Mouse (Mus musculus) forebrain, postnatal 0 days (tissue): ENCODE data around the gene Dbt. TPM values are rescaled to one million over a fixed set of nuclear protein-coding genes. Genes with fewer than 3 reads are reported as not detected.
"Not testable (repeated sequence)": the region's sequence is repeated elsewhere in the genome, so short reads cannot be mapped to it uniquely, and the experiment has no call there.

Experiments used
- ATAC-seq: fragments of 200-750 bp; cut with Nextera tagmentation; 2 replicates; pipeline ENCODE4 v1.8.0; 2017; ENCODE audit warnings: mild to moderate bottlenecking, moderate library complexity
- DNase-seq: peaks from one replicate; pipeline ENCODE4 v3.0.0-alpha.2; 2015
- H3K27ac ChIP-seq: fragments of 300-500 bp; sonication (generic); 2 replicates; pipeline ENCODE4 v1.5.1; 2014; ENCODE audit warnings: low read depth, mild to moderate bottlenecking, antibody characterized with exemption, low read length, moderate library complexity, mixed read lengths
- H3K27me3 ChIP-seq: fragments of 300-500 bp; sonication (generic); 2 replicates; pipeline ENCODE4 v1.6.1; 2014; ENCODE audit warnings: mild to moderate bottlenecking, low read length, mixed read lengths; ENCODE audit not compliant: insufficient read depth
- H3K36me3 ChIP-seq: fragments of 300-500 bp; sonication (generic); 2 replicates; pipeline ENCODE4 v1.6.1; 2014; ENCODE audit warnings: mild to moderate bottlenecking, moderate library complexity; ENCODE audit not compliant: insufficient read depth
- H3K4me1 ChIP-seq: fragments of 300-500 bp; sonication (generic); 2 replicates; pipeline ENCODE4 v1.6.1; 2014; ENCODE audit warnings: antibody characterized with exemption; ENCODE audit not compliant: insufficient read depth
- H3K4me2 ChIP-seq: fragments of 300-500 bp; sonication (generic); 2 replicates; pipeline ENCODE4 v1.6.1; 2014; ENCODE audit warnings: low read depth, mild to moderate bottlenecking, moderate library complexity
- H3K4me3 ChIP-seq: fragments of 300-500 bp; sonication (generic); 2 replicates; pipeline ENCODE4 v1.5.1; 2014; ENCODE audit warnings: low read depth, low read length, mixed read lengths
- H3K9ac ChIP-seq: fragments of 300-500 bp; sonication (generic); 2 replicates; pipeline ENCODE4 v1.6.1; 2014; ENCODE audit warnings: mild to moderate bottlenecking
- H3K9me3 ChIP-seq: fragments of 300-500 bp; sonication (generic); 2 replicates; pipeline ENCODE4 v1.6.1; 2016; ENCODE audit warnings: low read length
- CTCF ChIP-seq: sonication (generic); IDR thresholded peaks from 2 replicates; pipeline ENCODE4 v1.5.1; 2016; ENCODE audit warnings: antibody characterized with exemption, control low read depth, low read depth
- WGBS: fragments of 180-500 bp; shearing (Covaris S2); extraction: QIAGEN DNeasy Blood & Tissue Kit; methylation state at CpG from one replicate; pipeline ENCODE4 v1.1.7; 2014; 5-methylcytosine and 5-hydroxymethylcytosine counted together
- polyA plus RNA-seq: library from polyadenylated mRNA; unstranded; fragments of >200 nt; fragmentation: Nextera tagmentation; extraction: Ambion mirVana; gene quantifications from 2 replicates; pipeline ENCODE4 v1.2.1, GENCODE M21; 2015
- total RNA-seq: library from RNA; depleted of rRNA; stranded (reverse); fragments of >200 nt; gene quantifications from 2 replicates; pipeline ENCODE4 v1.2.3, GENCODE M21; 2014

Gene Dbt
- total and polyA plus RNA-seq, 2 experiments from 2014 or later = 13.3 to 21.1 TPM

GRCm38 (mm10) chr3:116537200-116537573 is 24.3 kb downstream of the Dbt start:
- H3K27me3 ChIP-seq = no peaks in the 10 kb centered on the region
- no peak overlapping the region for H3K9ac ChIP-seq
- H3K36me3 ChIP-seq = peaks cover 45% of the 10 kb centered on the region
- H3K4me2 ChIP-seq = no peak overlapping the region
- no peaks in the 10 kb centered on the region for H3K9me3 ChIP-seq
- no peaks in the 10 kb centered on the region for H3K4me1 ChIP-seq
- H3K27ac ChIP-seq = no peak overlapping the region
- DNase-seq = no peak
- H3K4me3 ChIP-seq = no peak overlapping the region
- WGBS = 59% methylated on average over 6 of the region's 6 CpGs
- TF ChIP-seq CTCF = no peak
- no peak for ATAC-seq

GRCm38 (mm10) chr3:116542070-116542469 is 29.2 kb downstream of the Dbt start:
- H3K36me3 ChIP-seq = peaks cover 47% of the 10 kb centered on the region
- no peak for TF ChIP-seq CTCF

GRCm38 (mm10) chr3:116542532-116542931 is 29.7 kb downstream of the Dbt start:
- no peak for ATAC-seq
- TF ChIP-seq CTCF = no peak
- no peak for DNase-seq
- 85% methylated on average over 3 of the region's 3 CpGs for WGBS
- Histone ChIP-seq H3K9ac (no peak overlapping the region), H3K4me2 (no peak overlapping the region), H3K4me1 (no peaks in the 10 kb centered on the region), H3K27ac (no peak overlapping the region), H3K27me3 (no peaks in the 10 kb centered on the region), H3K9me3 (no peaks in the 10 kb centered on the region), H3K4me3 (no peak overlapping the region), H3K36me3 (peaks cover 49% of the 10 kb centered on the region)

More at GRCm38 (mm10) chr3:116542070-116542469, 29.2 kb downstream of the Dbt start:
- ATAC-seq (no peak), DNase-seq (no peak)
- no peak overlapping the region for H3K4me3 ChIP-seq
- no peaks in the 10 kb centered on the region for H3K4me1 ChIP-seq
- 87% methylated on average over 2 of the region's 2 CpGs for WGBS
- H3K9ac ChIP-seq = no peak overlapping the region
- H3K4me2 ChIP-seq = no peak overlapping the region
- no peaks in the 10 kb centered on the region for H3K27me3 ChIP-seq
- H3K27ac ChIP-seq = no peak overlapping the region
- no peaks in the 10 kb centered on the region for H3K9me3 ChIP-seq

GRCm38 (mm10) chr3:116547430-116547829 is 34.6 kb downstream of the Dbt start:
- Histone ChIP-seq H3K9me3 (no peaks in the 10 kb centered on the region), H3K27me3 (no peaks in the 10 kb centered on the region), H3K4me3 (no peak overlapping the region), H3K4me2 (no peak overlapping the region), H3K27ac (no peak overlapping the region), H3K9ac (no peak overlapping the region), H3K4me1 (no peaks in the 10 kb centered on the region), H3K36me3 (peaks cover 42% of the 10 kb centered on the region)
- no peak for TF ChIP-seq CTCF
- no peak for DNase-seq
- 93% methylated on average over 5 of the region's 5 CpGs for WGBS
- ATAC-seq = no peak

- no peak overlapping the region for H3K4me3 ChIP-seq
- peaks cover 19% of the 10 kb centered on the region for H3K36me3 ChIP-seq
- no peak overlapping the region for H3K27ac ChIP-seq
- H3K4me2 ChIP-seq = no peak overlapping the region
- no peaks in the 10 kb centered on the region for H3K4me1 ChIP-seq
- DNase-seq (no peak), ATAC-seq (no peak)
- TF ChIP-seq CTCF = no peak
- no peaks in the 10 kb centered on the region for H3K27me3 ChIP-seq
- WGBS = 97% methylated on average over 5 of the region's 5 CpGs
- no peak overlapping the region for H3K9ac ChIP-seq
- H3K9me3 ChIP-seq = no peaks in the 10 kb centered on the region
Measured at GRCm38 (mm10) chr3:116551362-116551761, 38.5 kb downstream of the Dbt start.

GRCm38 (mm10) chr3:116561315-116561714 is 48.4 kb downstream of the Dbt start:
- H3K27ac ChIP-seq, H3K4me2 ChIP-seq, ATAC-seq, DNase-seq, H3K9me3 ChIP-seq, H3K27me3 ChIP-seq, H3K9ac ChIP-seq, H3K4me3 ChIP-seq, H3K36me3 ChIP-seq, H3K4me1 ChIP-seq: not testable (repeated sequence)
- 95% methylated on average over 13 of the region's 14 CpGs for WGBS

GRCm38 (mm10) chr3:116562408-116563094 is 49.7 kb downstream of the Dbt start, which contains the start of gene Lrrc39:
Gene Lrrc39, plus strand, starts transcription at chr3:116562973.
- no peak for TF ChIP-seq CTCF
- 79% methylated on average over 7 of the region's 7 CpGs for WGBS
- H3K9me3 ChIP-seq = no peaks in the 10 kb centered on the region

More at GRCm38 (mm10) chr3:116562408-116563094, 49.7 kb downstream of the Dbt start, which contains the start of gene Lrrc39:
- Histone ChIP-seq H3K4me3 (no peak within 1 kb of the TSS), H3K9ac (no peak within 1 kb of the TSS), H3K27ac (no peak within 1 kb of the TSS), H3K4me1 (no peaks in the 10 kb centered on the region), H3K4me2 (no peak within 1 kb of the TSS), H3K27me3 (no peaks in the 10 kb centered on the region), H3K36me3 (no peaks in the 10 kb centered on the region)
- no peak for DNase-seq
- no peak for ATAC-seq
